Mouse (Mus musculus) forebrain, embryonic 11.5 days (tissue): ENCODE measurements at regions not wholly inside any gene's neighbourhood (a gene's known extent, or its start where the extent isn't known, plus 50 kb on each side); places are given as distances from the start of the nearest gene placed in this dataset.

Source experiments
- ATAC-seq: fragments of 200-750 bp; cut with Nextera tagmentation; replicated peaks from 2 replicates; pipeline ENCODE4 v1.8.0; 2017; ENCODE audit warnings: moderate TSS enrichment; ENCODE audit not compliant: low FRiP score
- DNase-seq: peaks from one replicate; pipeline ENCODE4 v3.0.0-alpha.2; 2017; ENCODE audit warnings: low spot score
- H3K27ac ChIP-seq: fragments of 300-500 bp; sonication (generic); 2 replicates; pipeline ENCODE4 v1.5.1; 2014; ENCODE audit warnings: low read depth, low read length
- H3K27me3 ChIP-seq: fragments of 300-500 bp; sonication (generic); 2 replicates; pipeline ENCODE4 v1.6.1; 2014; ENCODE audit warnings: mild to moderate bottlenecking, low read length, mixed read lengths; ENCODE audit not compliant: control insufficient read depth, insufficient read depth
- H3K36me3 ChIP-seq: fragments of 300-500 bp; sonication (generic); 2 replicates; pipeline ENCODE4 v1.6.1; 2014; ENCODE audit warnings: mild to moderate bottlenecking, low read length, moderate library complexity, mixed read lengths; ENCODE audit not compliant: control insufficient read depth, insufficient read depth
- H3K4me1 ChIP-seq: fragments of 300-500 bp; sonication (generic); replicated peaks from 2 replicates; pipeline ENCODE4 v1.6.1; 2014; ENCODE audit warnings: low read length, mixed read lengths; ENCODE audit not compliant: control insufficient read depth, insufficient read depth
- H3K4me2 ChIP-seq: fragments of 300-500 bp; sonication (generic); 2 replicates; pipeline ENCODE4 v1.6.1; 2014; ENCODE audit warnings: low read depth, mild to moderate bottlenecking, low read length, moderate library complexity, mixed read lengths; ENCODE audit not compliant: severe bottlenecking
- H3K4me3 ChIP-seq: fragments of 300-500 bp; sonication (generic); 2 replicates; pipeline ENCODE4 v1.5.1; 2014; ENCODE audit warnings: low read depth, low read length
- H3K9ac ChIP-seq: fragments of 300-500 bp; sonication (generic); 2 replicates; pipeline ENCODE4 v1.6.1; 2014; ENCODE audit warnings: low read length
- H3K9me3 ChIP-seq: fragments of 300-500 bp; sonication (generic); 2 replicates; pipeline ENCODE4 v1.6.1; 2016; ENCODE audit warnings: low read length, mixed read lengths; ENCODE audit not compliant: control insufficient read depth
- WGBS: fragments of 180-500 bp; shearing (Covaris S2); extraction: QIAGEN DNeasy Blood & Tissue Kit; methylation state at CpG from one replicate; pipeline ENCODE4 v1.1.7; 2014; 5-methylcytosine and 5-hydroxymethylcytosine counted together

DNA sequence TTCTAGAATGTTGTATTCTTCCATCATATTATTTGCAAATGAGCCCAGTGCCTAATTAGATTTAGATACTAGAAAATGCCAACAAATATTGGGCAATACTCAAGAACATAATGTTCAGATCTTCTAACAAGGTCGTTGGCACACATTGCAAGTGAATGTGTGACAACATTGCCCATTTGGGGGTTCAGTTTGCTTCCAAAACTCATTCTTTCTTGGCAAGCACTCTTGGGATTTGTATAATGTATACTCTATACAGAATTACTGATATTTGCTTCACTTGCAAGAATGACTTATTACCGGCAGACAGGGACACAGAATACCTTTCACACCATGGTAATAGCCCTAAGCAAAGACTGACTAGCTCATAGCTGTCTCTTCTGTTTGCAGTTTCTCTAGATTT is 194.8 kb upstream of the Tmem45b start:
- Histone ChIP-seq H3K27me3 (no peaks in the 10 kb centered on the region), H3K27ac (no peak overlapping the region), H3K9ac (no peak overlapping the region), H3K36me3 (no peaks in the 10 kb centered on the region), H3K4me1 (no peaks in the 10 kb centered on the region), H3K9me3 (no peaks in the 10 kb centered on the region), H3K4me2 (no peak overlapping the region), H3K4me3 (no peak overlapping the region)
- DNase-seq: no peak
- 67% methylated on average over 2 of the region's 2 CpGs for WGBS
- ATAC-seq: no peak

DNA sequence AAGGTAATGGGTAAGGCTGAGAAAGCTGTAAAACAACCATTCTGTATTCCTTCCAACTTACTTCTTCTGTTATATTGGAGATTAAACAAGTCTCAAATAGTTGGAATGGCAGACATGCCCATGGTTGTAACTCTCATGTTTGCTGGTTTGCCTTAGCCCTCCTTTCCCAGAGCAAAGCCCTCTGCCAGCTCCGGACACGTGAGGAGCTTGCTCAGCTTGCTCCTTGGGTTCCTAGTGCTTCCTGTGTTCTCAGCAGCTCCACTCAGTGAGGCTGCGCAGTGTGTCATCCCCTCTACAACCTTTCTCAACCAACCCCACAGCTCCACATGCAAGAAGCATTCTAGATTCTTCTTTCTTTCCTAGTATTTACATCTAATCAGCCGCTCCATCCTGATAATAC is 193.3 kb upstream of the Tmem45b start:
- no peaks in the 10 kb centered on the region for H3K9me3 ChIP-seq
- no peak overlapping the region for H3K4me2 ChIP-seq
- H3K4me3 ChIP-seq: no peak overlapping the region
- no peak for ATAC-seq
- no peaks in the 10 kb centered on the region for H3K36me3 ChIP-seq
- H3K4me1 ChIP-seq: no peaks in the 10 kb centered on the region
- no peak overlapping the region for H3K9ac ChIP-seq
- no peaks in the 10 kb centered on the region for H3K27me3 ChIP-seq
- 93% methylated on average over 4 of the region's 4 CpGs for WGBS
- no peak overlapping the region for H3K27ac ChIP-seq
- DNase-seq: no peak

DNA sequence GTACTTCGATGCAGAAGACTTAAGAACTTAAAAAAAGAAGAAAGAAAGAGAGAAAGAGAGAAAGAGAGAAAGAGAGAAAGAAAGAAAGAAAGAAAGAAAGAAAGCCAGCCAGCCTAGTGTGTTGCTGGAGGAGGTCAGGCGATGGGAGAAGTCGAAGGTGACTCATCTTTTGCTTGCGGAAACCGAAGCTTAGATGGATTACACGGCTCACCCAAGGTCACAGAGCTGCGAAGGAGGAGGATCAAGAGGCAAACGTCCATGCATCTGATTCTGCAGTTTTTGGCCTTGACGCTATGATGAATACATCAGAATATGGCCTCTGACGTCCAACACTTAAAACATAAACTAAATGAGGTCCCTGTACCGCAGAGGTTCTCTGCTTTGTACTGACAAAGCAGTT is 192.4 kb upstream of the Tmem45b start:
- Histone ChIP-seq H3K9me3 (no peaks in the 10 kb centered on the region), H3K4me1 (no peaks in the 10 kb centered on the region), H3K9ac (no peak overlapping the region), H3K27me3 (no peaks in the 10 kb centered on the region), H3K4me2 (no peak overlapping the region), H3K4me3 (no peak overlapping the region), H3K36me3 (no peaks in the 10 kb centered on the region), H3K27ac (no peak overlapping the region)
- ATAC-seq (no peak), DNase-seq (no peak)
- WGBS: 86% methylated on average over 11 of the region's 11 CpGs

DNA sequence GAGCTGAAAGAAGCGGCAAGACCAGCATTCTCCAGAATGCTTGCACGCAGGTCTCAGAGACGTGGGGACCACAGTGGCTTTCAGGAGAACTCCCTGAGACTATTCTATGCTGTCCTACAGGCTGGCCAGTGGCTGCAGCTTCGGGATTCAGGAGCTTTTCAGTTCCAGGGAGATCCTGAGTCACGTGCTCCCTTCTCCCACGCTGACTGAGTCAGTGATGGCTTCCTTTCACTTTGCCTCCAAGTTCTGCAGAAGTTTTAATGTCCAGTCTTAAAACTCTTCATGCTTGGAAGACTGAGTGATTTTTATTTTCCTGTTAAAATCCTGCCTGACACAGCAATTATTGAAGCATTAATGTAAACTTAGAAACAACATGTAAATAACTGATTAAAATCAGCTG is 190.5 kb upstream of the Tmem45b start:
- Histone ChIP-seq H3K4me2 (no peak overlapping the region), H3K27me3 (no peaks in the 10 kb centered on the region), H3K9me3 (no peaks in the 10 kb centered on the region), H3K36me3 (no peaks in the 10 kb centered on the region), H3K27ac (no peak overlapping the region), H3K4me3 (no peak overlapping the region), H3K4me1 (no peaks in the 10 kb centered on the region), H3K9ac (no peak overlapping the region)
- ATAC-seq (no peak), DNase-seq (no peak)
- 83% methylated on average over 6 of the region's 6 CpGs for WGBS

DNA sequence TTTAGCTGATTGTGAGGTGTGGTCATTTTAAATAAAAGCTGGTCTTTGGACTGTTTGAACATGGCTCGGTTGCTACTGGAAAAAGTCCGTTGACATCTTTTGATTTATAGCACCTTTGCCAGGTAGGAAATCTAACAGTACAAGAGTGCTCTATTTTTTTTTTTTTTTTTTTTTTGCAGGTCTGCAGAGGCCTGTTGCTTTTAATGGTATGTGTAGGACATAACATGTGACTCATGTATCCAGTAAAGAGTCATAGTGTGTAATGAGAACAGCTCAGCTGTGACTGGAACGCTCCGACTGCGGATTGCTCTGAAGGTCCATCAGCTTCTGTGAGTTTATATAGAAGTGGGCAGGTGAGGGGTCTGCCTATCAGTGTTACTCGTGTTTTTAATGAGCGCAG is 190.0 kb upstream of the Tmem45b start:
- ATAC-seq: no peak
- H3K36me3 ChIP-seq: no peaks in the 10 kb centered on the region
- H3K4me3 ChIP-seq: no peak overlapping the region
- no peaks in the 10 kb centered on the region for H3K27me3 ChIP-seq
- no peaks in the 10 kb centered on the region for H3K9me3 ChIP-seq
- no peak overlapping the region for H3K9ac ChIP-seq
- no peaks in the 10 kb centered on the region for H3K4me1 ChIP-seq
- WGBS: 91% methylated on average over 7 of the region's 7 CpGs
- no peak overlapping the region for H3K4me2 ChIP-seq
- H3K27ac ChIP-seq: no peak overlapping the region
- DNase-seq: no peak

DNA sequence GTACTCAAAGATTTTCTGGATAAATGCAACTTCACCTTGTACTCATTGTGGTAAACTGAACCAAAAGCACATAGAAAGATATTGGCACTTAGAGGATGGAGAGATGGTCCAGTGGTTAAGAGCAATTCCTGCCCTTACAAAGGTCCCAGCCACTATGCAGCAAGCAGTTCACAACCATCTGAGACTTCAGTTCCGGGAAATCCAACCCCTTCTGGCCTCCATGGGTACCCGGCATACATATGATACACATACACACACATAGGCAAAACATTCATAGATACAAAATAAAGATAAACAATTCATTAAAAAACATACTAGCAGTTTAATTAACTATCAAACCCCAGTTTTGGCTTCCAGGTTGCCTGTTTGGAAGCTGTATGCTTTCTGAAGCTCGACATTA is 189.5 kb upstream of the Tmem45b start:
- Histone ChIP-seq H3K27me3 (no peaks in the 10 kb centered on the region), H3K9ac (no peak overlapping the region), H3K4me3 (no peak overlapping the region), H3K4me1 (no peaks in the 10 kb centered on the region), H3K27ac (no peak overlapping the region), H3K36me3 (no peaks in the 10 kb centered on the region), H3K4me2 (no peak overlapping the region), H3K9me3 (no peaks in the 10 kb centered on the region)
- 88% methylated on average over 3 of the region's 3 CpGs for WGBS
- ATAC-seq (no peak), DNase-seq (no peak)

DNA sequence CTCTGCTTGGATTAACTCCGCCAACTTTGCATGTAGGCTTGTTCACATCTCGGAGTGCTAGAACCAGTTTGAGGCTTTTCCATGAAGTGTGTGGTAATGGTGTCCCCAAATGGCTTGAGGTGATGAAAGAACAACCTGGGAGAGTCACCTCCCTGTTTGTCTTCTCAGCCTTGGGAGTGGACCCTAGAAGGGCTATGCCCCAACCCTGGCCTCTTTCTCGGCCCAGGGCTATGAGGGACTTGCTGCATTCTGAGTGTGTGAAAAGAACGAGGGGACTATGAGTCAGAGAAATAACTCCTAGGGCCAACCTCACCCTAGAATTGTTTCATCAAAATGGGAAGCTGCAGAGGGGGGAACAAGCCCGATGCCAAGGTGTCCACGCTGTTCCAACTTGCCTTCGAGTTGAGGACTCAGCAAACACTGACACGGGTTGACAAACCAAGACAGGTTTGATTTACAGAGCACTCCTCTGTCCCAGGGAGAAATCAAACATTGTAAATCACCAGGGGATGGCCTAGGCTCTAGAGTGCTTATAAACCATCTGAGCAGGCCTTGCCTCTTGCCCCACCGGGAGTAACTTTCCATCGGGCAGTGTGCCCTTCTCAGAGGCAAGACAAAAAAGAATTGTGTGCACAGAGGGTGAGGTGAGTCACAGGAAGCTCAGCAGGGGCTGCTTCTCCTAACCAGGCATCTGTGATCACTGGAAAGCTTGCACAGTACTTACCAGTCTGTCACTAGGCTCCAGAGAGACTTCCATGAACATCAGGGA is 186.3 kb upstream of the Tmem45b start:
- no peak overlapping the region for H3K9ac ChIP-seq
- H3K4me3 ChIP-seq: no peak overlapping the region
- 95% methylated on average over 10 of the region's 10 CpGs for WGBS
- no peak overlapping the region for H3K27ac ChIP-seq
- ATAC-seq (no peak), DNase-seq (no peak)
- H3K36me3 ChIP-seq: no peaks in the 10 kb centered on the region
- no peaks in the 10 kb centered on the region for H3K27me3 ChIP-seq
- no peaks in the 10 kb centered on the region for H3K9me3 ChIP-seq
- no peaks in the 10 kb centered on the region for H3K4me1 ChIP-seq
- no peak overlapping the region for H3K4me2 ChIP-seq

DNA sequence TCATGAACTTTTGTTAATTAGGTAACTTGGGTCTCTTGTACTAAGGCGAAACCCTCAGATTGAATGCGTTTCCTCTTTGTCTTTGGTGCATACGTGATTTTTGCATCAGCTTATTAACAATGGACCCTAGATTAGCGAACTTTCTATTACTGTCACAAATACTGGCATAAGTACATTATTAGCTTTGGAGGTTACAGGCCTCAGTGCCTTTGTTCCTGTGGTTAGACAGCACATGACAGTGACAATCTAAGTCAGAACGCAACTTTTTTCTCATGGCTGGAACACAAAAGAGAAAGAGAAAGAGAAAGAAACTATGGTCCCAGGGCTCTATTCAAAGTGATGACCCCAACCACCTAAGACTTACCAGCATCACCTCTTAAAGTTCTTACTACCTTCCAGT is 184.8 kb upstream of the Tmem45b start:
- Histone ChIP-seq H3K4me3 (no peak overlapping the region), H3K27ac (no peak overlapping the region), H3K9me3 (no peaks in the 10 kb centered on the region), H3K4me1 (no peaks in the 10 kb centered on the region), H3K27me3 (no peaks in the 10 kb centered on the region), H3K4me2 (no peak overlapping the region), H3K9ac (no peak overlapping the region), H3K36me3 (no peaks in the 10 kb centered on the region)
- WGBS: 86% methylated on average over 5 of the region's 5 CpGs
- no peak for ATAC-seq
- DNase-seq: no peak

DNA sequence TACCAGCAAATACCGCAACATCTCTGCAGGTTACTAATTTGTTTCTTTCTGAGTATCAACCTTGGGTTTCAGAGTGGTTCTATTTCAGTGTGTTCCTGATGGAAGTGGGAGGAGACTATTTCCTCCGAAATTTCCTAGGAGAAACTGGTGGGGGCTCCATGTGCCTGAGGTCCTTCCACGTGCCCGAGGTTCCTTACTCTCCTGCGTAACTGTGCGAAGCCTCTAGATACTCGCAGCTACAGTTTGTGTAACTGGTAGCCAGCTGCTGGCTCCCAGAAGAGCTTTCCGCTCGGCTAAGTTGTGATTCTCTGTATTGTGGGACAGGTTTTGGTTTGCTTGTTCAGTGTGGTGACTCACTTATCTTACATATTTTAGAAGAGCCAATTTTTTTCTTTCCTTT is 184.3 kb upstream of the Tmem45b start:
- WGBS: 83% methylated on average over 9 of the region's 9 CpGs
- no peak overlapping the region for H3K4me3 ChIP-seq
- no peaks in the 10 kb centered on the region for H3K4me1 ChIP-seq
- no peaks in the 10 kb centered on the region for H3K36me3 ChIP-seq
- DNase-seq: no peak
- no peak for ATAC-seq
- H3K27me3 ChIP-seq: no peaks in the 10 kb centered on the region
- H3K27ac ChIP-seq: no peak overlapping the region
- no peak overlapping the region for H3K9ac ChIP-seq
- H3K9me3 ChIP-seq: no peaks in the 10 kb centered on the region
- no peak overlapping the region for H3K4me2 ChIP-seq
